Comparison of ENCODE assay signal across 33 mouse cellular contexts in genomic region chr13:14457043-14457442, GRCm38 (mm10).
"Had no signal": no experiment of that assay in that cellular context is flagged by ENCODE, and none has a peak within 500 bp of the region (broad histone marks: within the 10 kb centered on the region; RNA-seq: fewer than 3 reads in every experiment).

No protein-coding gene starts in this region.

- H3K9me3 ChIP-seq: heart, embryonic 13.5 days; heart, embryonic 15.5 days; hindbrain, embryonic 12.5 days; hindbrain, embryonic 13.5 days; hindbrain, embryonic 15.5 days; intestine, embryonic 15.5 days; kidney, embryonic 15.5 days had no signal

- H3K4me3 ChIP-seq: heart, embryonic 13.5 days; heart, embryonic 15.5 days; hindbrain, embryonic 10.5 days; hindbrain, embryonic 12.5 days; hindbrain, embryonic 13.5 days; hindbrain, embryonic 15.5 days; intestine, embryonic 15.5 days; kidney, embryonic 15.5 days; layer of hippocampus, adult 2 months; left cerebral cortex, adult 2 months had no signal

- H3K9ac ChIP-seq: heart, embryonic 13.5 days; heart, embryonic 15.5 days; hindbrain, embryonic 12.5 days; hindbrain, embryonic 13.5 days; hindbrain, embryonic 14.5 days; hindbrain, embryonic 15.5 days; intestine, embryonic 15.5 days; kidney, embryonic 15.5 days had no signal

- H3K27me3 ChIP-seq: heart, embryonic 13.5 days; heart, embryonic 15.5 days; hindbrain, embryonic 12.5 days; hindbrain, embryonic 13.5 days; hindbrain, embryonic 15.5 days; intestine, embryonic 15.5 days; kidney, embryonic 15.5 days had no signal

- H3K36me3 ChIP-seq: heart, embryonic 13.5 days; heart, embryonic 15.5 days; hindbrain, embryonic 10.5 days; hindbrain, embryonic 12.5 days; intestine, embryonic 15.5 days; kidney, embryonic 15.5 days had no signal

- H3K27ac ChIP-seq: heart, embryonic 13.5 days; heart, embryonic 15.5 days; hindbrain, embryonic 10.5 days; hindbrain, embryonic 12.5 days; hindbrain, embryonic 13.5 days; hindbrain, embryonic 14.5 days; hindbrain, embryonic 15.5 days; hindbrain, postnatal 0 days; intestine, embryonic 15.5 days; kidney, embryonic 15.5 days; kidney, postnatal 0 days; layer of hippocampus, adult 2 months; left cerebral cortex, adult 2 months had no signal

- H3K4me1 ChIP-seq: heart, embryonic 13.5 days; heart, embryonic 15.5 days; hindbrain, embryonic 10.5 days; hindbrain, embryonic 12.5 days; hindbrain, embryonic 13.5 days; hindbrain, embryonic 15.5 days; intestine, embryonic 15.5 days; kidney, embryonic 15.5 days had no signal

- H3K4me2 ChIP-seq: heart, embryonic 13.5 days; heart, embryonic 15.5 days; hindbrain, embryonic 12.5 days; hindbrain, embryonic 13.5 days; hindbrain, embryonic 14.5 days; hindbrain, embryonic 15.5 days; intestine, embryonic 15.5 days; kidney, embryonic 15.5 days had no signal

- ATAC-seq: hindbrain, embryonic 16.5 days; hindbrain, postnatal 0 days; inflammation-experienced regulatory T-cells, adult 6 months; intestine, embryonic 15.5 days; intestine, embryonic 16.5 days; intestine, postnatal 0 days had no signal

- DNase-seq: heart, postnatal 10 days; heart, postnatal 14 days; heart, postnatal 36 days; heart, postnatal 4 days; kidney, adult 11 months; kidney, adult 18-20 months; kidney, adult 2 months; kidney, adult 8-10 months; kidney, adult 9 months; kidney, postnatal 10 days; kidney, postnatal 14 days; kidney, postnatal 25 days; kidney, postnatal 36 days; kidney, postnatal 4 days; layer of hippocampus, adult 9-11 months; layer of hippocampus, postnatal 36 days had no signal
